Mouse (Mus musculus) liver, embryonic 14.5 days (tissue): ENCODE data around the gene Sema4a. TPM values are rescaled to one million over a fixed set of nuclear protein-coding genes. Genes with fewer than 3 reads are reported as not detected.
A peak's percentile ranks its signal among the peaks of the same experiment; 100 is the strongest.

Experiments
- ATAC-seq: fragments of 200-750 bp; cut with Nextera tagmentation; 2 replicates; pipeline ENCODE4 v1.8.0; 2017; ENCODE audit warnings: moderate number of reproducible peaks, mild to moderate bottlenecking, moderate library complexity; ENCODE audit not compliant: insufficient read depth
- DNase-seq, 3 experiments: peaks; one replicate each; pipeline ENCODE4 v3.0.0-alpha.2; 2012 to 2013; ENCODE audit warnings: low read depth in 3 of 3, low spot score in 3 of 3
- H3K27ac ChIP-seq: fragments of 300-500 bp; sonication (generic); 2 replicates; pipeline ENCODE4 v1.5.1; 2014; ENCODE audit warnings: moderate library complexity, mild to moderate bottlenecking, control low read depth, inconsistent platforms
- H3K27me3 ChIP-seq: fragments of 300-500 bp; sonication (generic); 2 replicates; pipeline ENCODE4 v1.6.1; 2014; ENCODE audit warnings: mild to moderate bottlenecking, low read length, moderate library complexity; ENCODE audit not compliant: control insufficient read depth, insufficient read depth
- H3K36me3 ChIP-seq: fragments of 300-500 bp; sonication (generic); replicated peaks from 2 replicates; pipeline ENCODE4 v1.6.1; 2014; ENCODE audit warnings: low read depth; ENCODE audit not compliant: control insufficient read depth, insufficient read depth
- H3K4me1 ChIP-seq, 2 experiments: fragments of 200-500 bp in 1 of 2; fragments of 300-500 bp in 1 of 2; sonication (generic) in 1 of 2; replicated peaks; 2 replicates each; pipeline ENCODE4 v1.6.1; 2012 to 2014; ENCODE audit warnings: antibody characterized with exemption in 1 of 2, inconsistent platforms in 1 of 2, low read length in 1 of 2; ENCODE audit not compliant: control insufficient read depth in 2 of 2, insufficient read depth in 2 of 2
- H3K4me2 ChIP-seq: fragments of 300-500 bp; sonication (generic); 2 replicates; pipeline ENCODE4 v1.6.1; 2014; ENCODE audit warnings: low read depth, mild to moderate bottlenecking, control low read depth, moderate library complexity
- H3K4me3 ChIP-seq, 2 experiments: fragments of 200-500 bp in 1 of 2; fragments of 300-500 bp in 1 of 2; sonication (generic) in 1 of 2; 2 replicates each; pipeline ENCODE4 v1.5.1; 2012 to 2014; ENCODE audit warnings: low read depth in 2 of 2, low read length in 2 of 2, mild to moderate bottlenecking in 2 of 2, control low read depth in 1 of 2, inconsistent platforms in 1 of 2, moderate library complexity in 1 of 2; ENCODE audit not compliant: insufficient read depth in 1 of 2
- H3K9ac ChIP-seq: fragments of 300-500 bp; sonication (generic); replicated peaks from 2 replicates; pipeline ENCODE4 v1.6.1; 2014; ENCODE audit warnings: mild to moderate bottlenecking, control low read depth, moderate library complexity
- H3K9me3 ChIP-seq: fragments of 300-500 bp; sonication (generic); 2 replicates; pipeline ENCODE4 v1.6.1; 2016; ENCODE audit warnings: low read length, mixed read lengths; ENCODE audit not compliant: control insufficient read depth
- CTCF ChIP-seq: IDR thresholded peaks from 2 replicates; pipeline ENCODE4 v1.5.1; 2016; ENCODE audit warnings: antibody characterized with exemption, low read depth, control low read depth
- EP300 ChIP-seq: IDR thresholded peaks from 2 replicates; pipeline ENCODE4 v1.6.1; 2016; ENCODE audit warnings: antibody characterized with exemption, low read depth
- WGBS: fragments of 180-500 bp; shearing (Covaris S2); extraction: QIAGEN DNeasy Blood & Tissue Kit; methylation state at CpG from one replicate; pipeline ENCODE4 v1.1.7; 2014; ENCODE audit not compliant: insufficient replicate concordance; 5-methylcytosine and 5-hydroxymethylcytosine counted together
- polyA plus RNA-seq, 2 experiments: library from polyadenylated mRNA; depleted of rRNA in 1 of 2; stranded (reverse) in 1 of 2; unstranded in 1 of 2; fragments of >200 nt; fragmentation: Nextera tagmentation in 1 of 2; extraction: Ambion mirVana in 1 of 2; gene quantifications; 2 replicates each; pipeline versions ENCODE4 v1.2.1 to v1.2.3; 2012 to 2014

Gene Sema4a
- polyA plus RNA-seq, 2 experiments, result 9.1 to 12.7 TPM

- ATAC-seq (no peak), DNase-seq (no peak)
- Histone ChIP-seq H3K9ac (peak overlapping the region; percentile 78), H3K36me3 (peaks cover 2% of the 10 kb centered on the region), H3K4me3 (peak overlapping the region; percentile 72 to 78), H3K27me3 (no peaks in the 10 kb centered on the region), H3K4me2 (peak overlapping the region; percentile 93), H3K4me1 (peaks cover 19 to 37% of the 10 kb centered on the region in 2 experiments), H3K27ac (no peak overlapping the region; the same call in 1 of the 2 replicates), H3K9me3 (no peaks in the 10 kb centered on the region)
- WGBS, result 39% methylated on average over 5 of the region's 5 CpGs
- TF ChIP-seq CTCF (no peak), EP300 (no peak)
Observed at GRCm38 (mm10) chr3:88408953-88409352, 52.0 kb downstream of the Sema4a start.

GRCm38 (mm10) chr3:88407529-88407928, 53.5 kb downstream of the Sema4a start:
- WGBS, result 69% methylated on average over 7 of the region's 7 CpGs
- Histone ChIP-seq H3K4me3 (no peak overlapping the region), H3K27me3 (no peaks in the 10 kb centered on the region), H3K36me3 (peaks cover 5% of the 10 kb centered on the region; the same call in 1 of the 2 replicates), H3K4me1 (peaks cover 19 to 33% of the 10 kb centered on the region in 2 experiments), H3K27ac (no peak overlapping the region), H3K9ac (no peak overlapping the region), H3K9me3 (no peaks in the 10 kb centered on the region), H3K4me2 (no peak overlapping the region; the same call in 1 of the 2 replicates)
- ATAC-seq, result no peak
- no peak for TF ChIP-seq CTCF
- TF ChIP-seq EP300, result no peak
- DNase-seq, result no peak

GRCm38 (mm10) chr3:88407090-88407489, 53.9 kb downstream of the Sema4a start:
- Histone ChIP-seq H3K4me3 (no peak overlapping the region), H3K27me3 (no peaks in the 10 kb centered on the region), H3K4me2 (no peak overlapping the region; the same call in 1 of the 2 replicates), H3K9ac (no peak overlapping the region), H3K36me3 (peaks cover 3% of the 10 kb centered on the region; the same call in 1 of the 2 replicates), H3K27ac (no peak overlapping the region), H3K9me3 (no peaks in the 10 kb centered on the region), H3K4me1 (peaks cover 17 to 29% of the 10 kb centered on the region in 2 experiments)
- no peak for TF ChIP-seq EP300
- TF ChIP-seq CTCF, result peak; percentile 94
- DNase-seq (peak; percentile 70 to 72 (median 70)), ATAC-seq (no peak)
- 3% methylated on average over 2 of the region's 2 CpGs for WGBS

GRCm38 (mm10) chr3:88403522-88404230, 57.3 kb downstream of the Sema4a start:
- no peak overlapping the region for H3K27ac ChIP-seq
- H3K27me3 ChIP-seq, result no peaks in the 10 kb centered on the region
- no peak for TF ChIP-seq EP300
- TF ChIP-seq CTCF, result no peak
- H3K9me3 ChIP-seq, result no peaks in the 10 kb centered on the region
- H3K4me2 ChIP-seq, result no peak overlapping the region
- H3K9ac ChIP-seq, result no peak overlapping the region
- DNase-seq (no peak), ATAC-seq (no peak)
- H3K36me3 ChIP-seq, result peaks cover 9% of the 10 kb centered on the region
- peaks cover 0 to 8% of the 10 kb centered on the region in 2 experiments; a peak in 3 of 4 replicates for H3K4me1 ChIP-seq
- 80% methylated on average over 10 of the region's 10 CpGs for WGBS
- no peak overlapping the region for H3K4me3 ChIP-seq

- H3K4me1 ChIP-seq, result no peaks in the 10 kb centered on the region
- no peak overlapping the region for H3K4me2 ChIP-seq
- DNase-seq, result no peak
- no peak overlapping the region for H3K9ac ChIP-seq
- H3K27ac ChIP-seq, result no peak overlapping the region
- no peak for ATAC-seq
- WGBS, result 81% methylated on average over 2 of the region's 2 CpGs
- H3K9me3 ChIP-seq, result no peaks in the 10 kb centered on the region
- H3K27me3 ChIP-seq, result no peaks in the 10 kb centered on the region
- TF ChIP-seq EP300 (no peak), CTCF (no peak)
- H3K4me3 ChIP-seq, result no peak overlapping the region
- peaks cover 9% of the 10 kb centered on the region for H3K36me3 ChIP-seq
Observed at GRCm38 (mm10) chr3:88398666-88399065, 62.3 kb downstream of the Sema4a start.
